Mouse (Mus musculus) layer of hippocampus, adult 18-20 months (tissue): Measurements from ENCODE around the gene Cry1. TPM values are rescaled to one million over a fixed set of nuclear protein-coding genes. Genes with fewer than 3 reads are reported as not detected.

ENCODE experiments used
- DNase-seq, 2 experiments: peaks; one replicate each; pipeline ENCODE4 v3.0.0; 2022; ENCODE audit warnings: low spot score in 2 of 2
- long read RNA-seq: library from polyadenylated mRNA; stranded (forward); transcript quantifications from one replicate; pipeline ENCODE4 v2.0.0, GENCODE M21; 2021
- total RNA-seq, 2 experiments: library from RNA; stranded (reverse); gene quantifications; 2 replicates each; pipeline ENCODE4 v1.2.3; 2021

The Cry1 gene
- total RNA-seq: 10 to 100 TPM; 18.5 to 19.6 TPM
- long read RNA-seq, transcript Cry1-201 (13 exons, 3,026 nt): major isoform, 51 of 56 reads
- long read RNA-seq, partial matches to known transcripts: 0 of 56 reads
- long read RNA-seq, other reads (novel, unspliced or antisense): 5 of 56 reads

GRCm38 (mm10) chr10:85184964-85185608 is at the start of gene Cry1:
Gene Cry1 (minus strand): TSS chr10:85185064.
- peak; percentile 96 to 98 for DNase-seq

- peak; percentile 3 to 34 for DNase-seq
Observed at GRCm38 (mm10) chr10:85221771-85222050, 36.8 kb upstream of the Cry1 start.

- peak; percentile 82 to 95 for DNase-seq
Observed at GRCm38 (mm10) chr10:85220918-85221770, 36.3 kb upstream of the Cry1 start.

GRCm38 (mm10) chr10:85214847-85215246 is 30.0 kb upstream of the Cry1 start:
- peak; percentile 2 to 24 for DNase-seq

- no peak for DNase-seq
Observed at GRCm38 (mm10) chr10:85211673-85212072, 26.8 kb upstream of the Cry1 start.

GRCm38 (mm10) chr10:85210125-85210524 is 25.3 kb upstream of the Cry1 start:
- DNase-seq: no peak

- no peak for DNase-seq
Observed at GRCm38 (mm10) chr10:85209119-85209605, 24.3 kb upstream of the Cry1 start.

GRCm38 (mm10) chr10:85205316-85205715 is 20.5 kb upstream of the Cry1 start:
- DNase-seq: no peak

- DNase-seq: peak in 1 of 2 experiments; percentile 20
Observed at GRCm38 (mm10) chr10:85204255-85204855, 19.5 kb upstream of the Cry1 start.

GRCm38 (mm10) chr10:85194528-85194927 is 9.7 kb upstream of the Cry1 start:
- DNase-seq: no peak

- DNase-seq: no peak
Observed at GRCm38 (mm10) chr10:85193321-85193720, 8.5 kb upstream of the Cry1 start.

GRCm38 (mm10) chr10:85190652-85191051 is 5.8 kb upstream of the Cry1 start:
- DNase-seq: peak in 1 of 2 experiments; percentile 53

- DNase-seq: no peak
Observed at GRCm38 (mm10) chr10:85189966-85190365, 5.1 kb upstream of the Cry1 start.

GRCm38 (mm10) chr10:85186499-85186794 is 1.6 kb upstream of the Cry1 start:
- DNase-seq: no peak

- peak in 1 of 2 experiments; percentile 20 for DNase-seq
Observed at GRCm38 (mm10) chr10:85185639-85186498, 1.0 kb upstream of the Cry1 start.

GRCm38 (mm10) chr10:85184201-85184963 is 482 bp downstream of the Cry1 start:
- DNase-seq: peak in 1 of 2 experiments; percentile 33

GRCm38 (mm10) chr10:85183619-85184018 is 1.2 kb downstream of the Cry1 start:
- DNase-seq: peak; percentile 17 to 59

GRCm38 (mm10) chr10:85182766-85183165 is 2.1 kb downstream of the Cry1 start:
- DNase-seq: no peak

GRCm38 (mm10) chr10:85176640-85177039 is 8.2 kb downstream of the Cry1 start:
- no peak for DNase-seq

GRCm38 (mm10) chr10:85165306-85165705 is 19.6 kb downstream of the Cry1 start:
- no peak for DNase-seq
